Mouse (Mus musculus): ENCODE measurements at regions not wholly inside any gene's neighbourhood (a gene's known extent, or its start where the extent isn't known, plus 50 kb on each side); places are given as distances from the start of the nearest gene placed in this dataset.

- peak; percentile 60; the same call in 1 of the 2 replicates for ATAC-seq (ENCODE audit: low FRiP score, low read depth)
- peaks cover 49% of the 10 kb centered on the region for H3K4me1 ChIP-seq
- H3K4me3 ChIP-seq, result no peak overlapping the region
- no peaks in the 10 kb centered on the region for H3K27me3 ChIP-seq
- H3K4me2 ChIP-seq (replicated peaks), result peak overlapping the region; percentile 51
- H3K9me3 ChIP-seq, result no peaks in the 10 kb centered on the region
- peak overlapping the region; percentile 55; the same call in 1 of the 2 replicates for H3K27ac ChIP-seq
- WGBS, result 0% methylated on average over 4 of the region's 4 CpGs
- H3K36me3 ChIP-seq, result no peaks in the 10 kb centered on the region
- no peak overlapping the region for H3K9ac ChIP-seq
Measured at GRCm38 (mm10) chr14:48330965-48331622, 114.8 kb upstream of the Tmem260 start.

- H3K27me3 ChIP-seq, result no peaks in the 10 kb centered on the region
- H3K4me3 ChIP-seq, result no peak overlapping the region
- peak; percentile 34 for ATAC-seq (ENCODE audit: low FRiP score, low read depth)
- 18% methylated on average over 2 of the region's 2 CpGs for WGBS
- no peaks in the 10 kb centered on the region for H3K9me3 ChIP-seq
- H3K4me1 ChIP-seq, result peaks cover 50% of the 10 kb centered on the region
- peak overlapping the region; percentile 51; the same call in 1 of the 2 replicates for H3K4me2 ChIP-seq (replicated peaks)
- H3K9ac ChIP-seq, result no peak overlapping the region
- peak overlapping the region; percentile 55; the same call in 1 of the 2 replicates for H3K27ac ChIP-seq
- no peaks in the 10 kb centered on the region for H3K36me3 ChIP-seq
Measured at GRCm38 (mm10) chr14:48331623-48332000, 114.3 kb upstream of the Tmem260 start.

DNA sequence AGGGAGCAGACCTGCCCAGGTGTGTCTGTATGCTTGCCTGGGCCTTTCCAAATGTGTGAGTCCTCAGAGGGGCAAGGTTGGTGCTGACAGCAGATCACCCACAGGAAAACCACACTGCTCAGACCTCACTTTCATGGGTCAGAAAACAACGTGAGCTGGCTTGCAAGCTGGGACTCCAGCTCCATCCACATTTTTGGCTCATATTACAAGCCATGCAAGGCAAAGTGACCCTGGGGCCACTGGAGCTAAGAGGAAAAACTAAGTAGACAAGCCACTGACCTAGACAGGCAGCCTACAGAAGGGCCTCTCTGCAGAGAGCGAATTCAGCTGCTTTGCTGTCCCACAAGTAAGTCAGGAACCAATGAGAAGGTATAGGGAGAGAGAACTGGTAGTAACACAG lies 113.7 kb upstream of the Tmem260 start:
- Histone ChIP-seq H3K9ac (no peak overlapping the region), H3K4me3 (no peak overlapping the region), H3K36me3 (no peaks in the 10 kb centered on the region), H3K27ac (peak overlapping the region; percentile 55; the same call in 1 of the 2 replicates), H3K27me3 (no peaks in the 10 kb centered on the region), H3K9me3 (no peaks in the 10 kb centered on the region), H3K4me1 (peaks cover 54% of the 10 kb centered on the region), H3K4me2 (replicated peaks) (peak overlapping the region; percentile 51; the same call in 1 of the 2 replicates)
- WGBS, result 19% methylated on average over 2 of the region's 2 CpGs
- peak; percentile 10 for ATAC-seq (ENCODE audit: low FRiP score, low read depth)

DNA sequence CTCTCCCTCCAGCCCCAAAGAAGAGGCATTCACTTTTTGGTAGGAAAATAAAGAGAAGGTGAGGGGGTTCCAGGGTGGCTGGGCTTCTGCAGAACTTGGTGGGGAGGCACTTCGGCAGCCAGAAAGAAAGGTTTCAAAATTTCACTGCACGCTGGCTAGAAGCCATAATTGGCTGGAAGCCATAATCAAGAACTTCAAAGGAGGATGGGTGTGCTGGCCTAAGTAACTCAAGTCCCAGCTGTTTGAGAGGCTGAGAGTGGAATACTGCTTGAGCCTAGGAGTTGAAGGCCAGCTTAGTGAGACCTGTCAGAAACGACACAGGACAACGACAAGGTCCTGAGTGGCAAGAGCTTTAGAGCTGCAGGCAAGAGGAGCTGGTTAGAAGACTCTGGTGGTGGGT lies 113.3 kb upstream of the Tmem260 start:
- 15% methylated on average over 4 of the region's 4 CpGs for WGBS
- H3K4me3 ChIP-seq, result no peak overlapping the region
- peak overlapping the region; percentile 55; the same call in 1 of the 2 replicates for H3K27ac ChIP-seq
- no peak overlapping the region for H3K9ac ChIP-seq
- H3K4me1 ChIP-seq, result peaks cover 54% of the 10 kb centered on the region
- ATAC-seq (ENCODE audit: low FRiP score, low read depth), result no peak
- 0 out of 2 replicates have a peak overlapping the region, but pooled peaks have one; percentile 51 for H3K4me2 ChIP-seq (replicated peaks)
- H3K27me3 ChIP-seq, result no peaks in the 10 kb centered on the region
- no peaks in the 10 kb centered on the region for H3K9me3 ChIP-seq
- no peaks in the 10 kb centered on the region for H3K36me3 ChIP-seq

DNA sequence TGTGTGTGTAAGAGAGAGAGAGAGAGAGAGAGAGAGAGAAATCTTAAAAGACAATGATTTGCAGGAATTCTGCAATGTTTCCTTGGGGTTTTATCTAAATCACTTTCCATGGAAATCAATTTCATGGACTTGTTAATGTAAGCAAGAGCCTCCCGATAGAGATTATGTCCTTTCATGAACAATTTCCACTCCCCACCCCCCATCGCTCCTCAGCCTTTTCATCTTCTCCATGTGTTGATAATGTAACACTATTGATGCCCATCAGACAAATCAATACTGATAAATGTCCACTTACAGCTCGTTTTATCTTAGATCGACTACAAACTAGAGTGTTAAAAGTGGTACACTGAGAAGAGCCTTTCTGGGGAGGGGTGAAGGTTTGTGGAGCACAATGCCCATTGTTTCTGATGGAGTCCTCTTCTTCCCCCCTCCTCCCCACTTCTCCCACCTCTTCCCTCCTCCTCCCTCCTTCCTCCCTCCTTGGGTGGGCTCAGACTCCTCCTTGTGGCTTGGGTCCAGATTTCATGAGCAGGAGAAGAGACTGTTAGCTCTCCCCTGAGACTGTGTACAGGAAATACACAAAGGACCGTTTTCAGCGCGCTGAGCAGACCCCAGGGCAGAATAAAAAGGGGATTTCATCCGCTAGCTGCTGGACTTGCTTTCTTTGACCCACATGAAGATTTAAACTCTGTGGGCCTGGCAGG lies 111.7 kb upstream of the Tmem260 start:
- 41% methylated on average over 8 of the region's 8 CpGs for WGBS

DNA sequence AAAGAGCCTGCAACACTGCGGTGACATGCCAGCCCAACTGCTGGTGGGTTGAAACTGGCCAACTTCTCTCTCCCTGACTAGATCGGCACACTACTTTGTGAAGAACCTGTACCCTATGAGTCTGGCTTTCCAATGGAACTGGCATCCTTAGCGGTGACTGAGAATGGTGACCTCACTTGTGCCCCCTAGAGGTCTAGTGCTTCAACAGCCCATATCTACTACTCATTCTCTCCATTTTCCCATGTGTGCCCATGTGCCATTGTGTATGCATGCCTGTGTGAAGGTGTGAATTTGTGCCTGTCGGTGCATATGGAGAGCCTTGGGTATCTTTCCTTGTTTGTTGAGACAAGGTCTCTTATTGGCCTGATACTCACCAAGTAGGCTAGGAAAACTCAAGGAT lies 106.5 kb upstream of the Tmem260 start:
- Histone ChIP-seq H3K9ac (no peak overlapping the region), H3K9me3 (peaks cover 5% of the 10 kb centered on the region; the same call in 1 of the 2 replicates), H3K27ac (no peak overlapping the region), H3K27me3 (no peaks in the 10 kb centered on the region), H3K4me2 (replicated peaks) (no peak overlapping the region), H3K4me3 (no peak overlapping the region), H3K36me3 (no peaks in the 10 kb centered on the region), H3K4me1 (peaks cover 20% of the 10 kb centered on the region)
- WGBS, result 75% methylated on average over 4 of the region's 4 CpGs
- no peak for ATAC-seq (ENCODE audit: low FRiP score, low read depth)

More for the DNA sequence above, 111.7 kb upstream of the Tmem260 start:
- Histone ChIP-seq H3K36me3 (no peaks in the 10 kb centered on the region), H3K4me2 (replicated peaks) (no peak overlapping the region), H3K9me3 (peaks cover 5% of the 10 kb centered on the region; the same call in 1 of the 2 replicates), H3K4me1 (peaks cover 54% of the 10 kb centered on the region), H3K27me3 (no peaks in the 10 kb centered on the region), H3K4me3 (no peak overlapping the region), H3K27ac (no peak overlapping the region), H3K9ac (no peak overlapping the region)
- no peak for ATAC-seq (ENCODE audit: low FRiP score, low read depth)

GRCm38 (mm10) chr14:48342944-48343343 lies 103.0 kb upstream of the Tmem260 start:
- Histone ChIP-seq H3K36me3 (no peaks in the 10 kb centered on the region), H3K4me3 (no peak overlapping the region), H3K4me2 (replicated peaks) (no peak overlapping the region), H3K4me1 (peaks cover 4% of the 10 kb centered on the region; the same call in 1 of the 2 replicates), H3K9ac (no peak overlapping the region), H3K9me3 (peaks cover 4% of the 10 kb centered on the region; the same call in 1 of the 2 replicates), H3K27me3 (no peaks in the 10 kb centered on the region), H3K27ac (no peak overlapping the region)
- peak; percentile 21; the same call in 1 of the 2 replicates for ATAC-seq (ENCODE audit: low FRiP score, low read depth)
- 62% methylated on average over 7 of the region's 7 CpGs for WGBS

DNA sequence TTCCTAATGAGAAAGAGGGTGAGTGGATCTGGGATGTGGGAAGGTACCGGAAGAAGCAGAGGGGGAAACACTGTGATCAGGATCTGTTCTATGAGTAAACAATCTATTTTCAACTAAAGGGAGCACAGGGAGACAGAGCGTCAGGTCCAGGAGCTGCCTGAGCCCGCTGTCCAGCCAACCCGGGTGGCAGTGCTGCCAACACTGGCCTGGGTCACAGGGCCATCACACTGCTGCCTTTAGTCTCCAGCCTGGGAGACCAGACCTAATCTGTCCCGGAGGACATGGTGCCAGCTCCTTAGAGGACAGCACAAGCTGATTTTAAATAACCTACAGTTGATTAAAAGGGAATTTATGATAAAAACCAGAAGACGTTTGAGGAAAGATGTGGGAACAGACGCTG lies 100.0 kb upstream of the Tmem260 start:
- H3K9ac ChIP-seq, result no peak overlapping the region
- H3K9me3 ChIP-seq, result no peaks in the 10 kb centered on the region
- peaks cover 13% of the 10 kb centered on the region for H3K4me1 ChIP-seq
- H3K4me2 ChIP-seq (replicated peaks), result no peak overlapping the region
- H3K27me3 ChIP-seq, result no peaks in the 10 kb centered on the region
- H3K36me3 ChIP-seq, result no peaks in the 10 kb centered on the region
- no peak overlapping the region for H3K27ac ChIP-seq
- 75% methylated on average over 7 of the region's 7 CpGs for WGBS
- ATAC-seq (ENCODE audit: low FRiP score, low read depth), result no peak
- H3K4me3 ChIP-seq, result no peak overlapping the region

GRCm38 (mm10) chr14:48349392-48350044 lies 96.4 kb upstream of the Tmem260 start:
- peaks cover 14% of the 10 kb centered on the region for H3K4me1 ChIP-seq
- H3K9ac ChIP-seq, result no peak overlapping the region
- no peak overlapping the region; the same call in 1 of the 2 replicates for H3K4me3 ChIP-seq
- H3K4me2 ChIP-seq (replicated peaks), result peak overlapping the region; percentile 50
- no peaks in the 10 kb centered on the region for H3K9me3 ChIP-seq
- no peaks in the 10 kb centered on the region for H3K27me3 ChIP-seq
- no peak overlapping the region for H3K27ac ChIP-seq
- H3K36me3 ChIP-seq, result no peaks in the 10 kb centered on the region
- 0 out of 2 replicates have a peak, but pooled peaks have one; percentile 49 for ATAC-seq (ENCODE audit: low FRiP score, low read depth)
- 19% methylated on average over 9 of the region's 9 CpGs for WGBS

DNA sequence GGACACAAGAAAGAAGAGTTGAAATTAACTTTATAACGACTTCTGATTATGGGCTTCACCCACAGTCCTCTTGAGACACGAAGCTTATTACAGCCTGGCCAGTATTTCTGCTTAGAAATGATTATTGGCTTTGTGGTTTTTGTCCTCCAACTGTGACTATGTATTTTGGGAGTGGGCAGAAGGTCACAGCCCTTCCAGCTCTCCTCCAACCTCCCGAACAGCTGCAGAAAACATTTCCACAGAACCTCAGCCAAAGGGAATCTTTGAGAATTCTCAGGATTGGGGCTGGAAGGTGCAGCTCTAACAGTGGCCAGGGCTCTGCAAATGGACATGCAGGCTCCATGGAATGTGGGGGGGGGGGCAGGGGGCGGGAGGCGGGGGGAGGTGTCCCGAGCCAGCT lies 94.3 kb upstream of the Tmem260 start:
- 64% methylated on average over 6 of the region's 6 CpGs for WGBS
- Histone ChIP-seq H3K4me3 (no peak overlapping the region), H3K27ac (no peak overlapping the region), H3K9me3 (no peaks in the 10 kb centered on the region), H3K27me3 (no peaks in the 10 kb centered on the region), H3K36me3 (no peaks in the 10 kb centered on the region), H3K9ac (no peak overlapping the region), H3K4me2 (replicated peaks) (no peak overlapping the region), H3K4me1 (peaks cover 20% of the 10 kb centered on the region)
- ATAC-seq (ENCODE audit: low FRiP score, low read depth), result no peak

- no peaks in the 10 kb centered on the region for H3K27me3 ChIP-seq
- no peak overlapping the region for H3K4me3 ChIP-seq
- no peak overlapping the region for H3K27ac ChIP-seq
- H3K9ac ChIP-seq, result no peak overlapping the region
- no peak overlapping the region for H3K4me2 ChIP-seq (replicated peaks)
- H3K9me3 ChIP-seq, result no peaks in the 10 kb centered on the region
- no peak for ATAC-seq (ENCODE audit: low FRiP score, low read depth)
- H3K4me1 ChIP-seq, result peaks cover 30% of the 10 kb centered on the region
- no peaks in the 10 kb centered on the region for H3K36me3 ChIP-seq
Measured at GRCm38 (mm10) chr14:48352825-48353224, 93.1 kb upstream of the Tmem260 start.

DNA sequence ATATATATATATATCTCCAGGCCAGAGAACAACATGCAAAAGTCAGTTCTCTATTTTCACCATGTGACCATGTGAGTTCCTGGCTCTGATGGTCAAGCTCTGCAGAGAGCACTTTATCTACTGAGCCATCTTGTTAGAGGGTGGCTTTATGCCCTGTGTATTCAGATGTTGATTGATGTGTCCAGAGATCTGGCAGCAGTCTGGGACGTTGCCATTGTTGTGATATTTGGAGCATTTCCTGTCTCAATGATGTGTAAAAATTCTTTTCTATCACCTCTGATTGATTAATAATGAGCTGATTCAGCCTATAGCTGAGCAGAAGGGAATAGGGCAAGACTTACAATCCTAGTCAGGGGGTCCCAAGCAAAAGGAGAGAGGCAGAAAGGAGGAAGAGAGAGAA lies 91.7 kb upstream of the Tmem260 start:
- Histone ChIP-seq H3K4me3 (no peak overlapping the region), H3K27me3 (peaks cover 2% of the 10 kb centered on the region; the same call in 1 of the 2 replicates)

More for the DNA sequence above, 91.7 kb upstream of the Tmem260 start:
- Histone ChIP-seq H3K9ac (no peak overlapping the region), H3K4me2 (replicated peaks) (no peak overlapping the region), H3K4me1 (peaks cover 29% of the 10 kb centered on the region), H3K9me3 (no peaks in the 10 kb centered on the region), H3K27ac (no peak overlapping the region), H3K36me3 (no peaks in the 10 kb centered on the region)
- WGBS, result 28% methylated on average over 1 of the region's 1 CpGs
- no peak for ATAC-seq (ENCODE audit: low FRiP score, low read depth)
